Mouse (Mus musculus) small intestine, adult 2 months (tissue): ENCODE data around the gene Ankrd52. TPM values are rescaled to one million over a fixed set of nuclear protein-coding genes. Genes with fewer than 3 reads are reported as not detected.

ENCODE experiments used
- H3K27ac ChIP-seq: fragments of 200-500 bp; 2 replicates; pipeline ENCODE4 v1.5.1; 2012; ENCODE audit warnings: low read depth, low read length, control low read depth, inconsistent platforms; ENCODE audit not compliant: insufficient read depth
- H3K27me3 ChIP-seq: fragments of 200-500 bp; 2 replicates; pipeline ENCODE4 v1.6.1; 2012; ENCODE audit warnings: mild to moderate bottlenecking, moderate library complexity, low read length, inconsistent platforms; ENCODE audit not compliant: control insufficient read depth, insufficient read depth
- H3K36me3 ChIP-seq: fragments of 200-500 bp; 2 replicates; pipeline ENCODE4 v1.6.1; 2012; ENCODE audit warnings: mild to moderate bottlenecking, low read length, control low read depth, inconsistent platforms; ENCODE audit not compliant: control insufficient read depth, insufficient read depth
- H3K4me1 ChIP-seq: fragments of 200-500 bp; 2 replicates; pipeline ENCODE4 v1.6.1; 2012; ENCODE audit warnings: low read length, inconsistent platforms, mixed read lengths; ENCODE audit not compliant: control insufficient read depth, insufficient read depth, insufficient read length
- H3K4me3 ChIP-seq: fragments of 200-500 bp; 2 replicates; pipeline ENCODE4 v1.5.1; 2012; ENCODE audit warnings: low read depth, mild to moderate bottlenecking, control low read depth, inconsistent platforms, low read length, moderate library complexity
- CTCF ChIP-seq: fragments of 200-500 bp; IDR thresholded peaks from 2 replicates; pipeline ENCODE4 v1.5.1; 2012; ENCODE audit warnings: low read depth, mild to moderate bottlenecking, control low read depth, inconsistent platforms, low read length, moderate library complexity, mixed read lengths; ENCODE audit not compliant: insufficient replicate concordance, insufficient read length; ENCODE audit errors: extremely low read depth
- POLR2A ChIP-seq: fragments of 200-500 bp; IDR thresholded peaks from 2 replicates; pipeline ENCODE4 v1.6.1; 2012; ENCODE audit warnings: low read depth, mild to moderate bottlenecking, control low read depth, inconsistent platforms, low read length, moderate library complexity
- WGBS: fragments of 180-500 bp; shearing (Covaris S2); methylation state at CpG from one replicate; pipeline ENCODE4 v1.1.7; 2018; 5-methylcytosine and 5-hydroxymethylcytosine counted together
- polyA plus RNA-seq: library from polyadenylated mRNA; depleted of rRNA; stranded (reverse); fragments of >200 nt; gene quantifications from 2 replicates; pipeline ENCODE4 v1.2.3, GENCODE M21; 2012

The Ankrd52 gene
- polyA plus RNA-seq, 1 experiment, result 22.1 TPM

GRCm38 (mm10) chr10:128369218-128369543 is 7.7 kb upstream of the Ankrd52 start:
- H3K4me1 ChIP-seq, result peaks cover 12% of the 10 kb centered on the region
- peaks cover 6% of the 10 kb centered on the region for H3K36me3 ChIP-seq
- H3K4me3 ChIP-seq, result peak overlapping the region; percentile 85
- no peak for TF ChIP-seq POLR2A
- TF ChIP-seq CTCF, result no peak
- peak overlapping the region; percentile 96 for H3K27ac ChIP-seq
- H3K27me3 ChIP-seq, result no peaks in the 10 kb centered on the region
- 3% methylated on average over 9 of the region's 9 CpGs for WGBS

- Histone ChIP-seq H3K4me3 (no peak overlapping the region), H3K27ac (peak overlapping the region; percentile 96), H3K4me1 (peaks cover 12% of the 10 kb centered on the region), H3K36me3 (peaks cover 6% of the 10 kb centered on the region), H3K27me3 (no peaks in the 10 kb centered on the region)
- TF ChIP-seq CTCF (no peak), POLR2A (no peak)
- 48% methylated on average over 6 of the region's 6 CpGs for WGBS
Measured at GRCm38 (mm10) chr10:128369599-128369998, 7.3 kb upstream of the Ankrd52 start.

GRCm38 (mm10) chr10:128370021-128370420 is 6.9 kb upstream of the Ankrd52 start:
- 57% methylated on average over 6 of the region's 6 CpGs for WGBS
- Histone ChIP-seq H3K4me1 (peaks cover 12% of the 10 kb centered on the region), H3K4me3 (no peak overlapping the region), H3K36me3 (peaks cover 3% of the 10 kb centered on the region), H3K27ac (peak overlapping the region; percentile 73), H3K27me3 (no peaks in the 10 kb centered on the region)
- TF ChIP-seq POLR2A (no peak), CTCF (no peak)

GRCm38 (mm10) chr10:128370601-128371000 is 6.3 kb upstream of the Ankrd52 start:
- no peak overlapping the region for H3K4me3 ChIP-seq
- TF ChIP-seq POLR2A (no peak), CTCF (no peak)
- H3K4me1 ChIP-seq, result peaks cover 12% of the 10 kb centered on the region
- 25% methylated on average over 4 of the region's 4 CpGs for WGBS
- H3K27me3 ChIP-seq, result no peaks in the 10 kb centered on the region
- peak overlapping the region; percentile 73 for H3K27ac ChIP-seq
- H3K36me3 ChIP-seq, result no peaks in the 10 kb centered on the region

GRCm38 (mm10) chr10:128372142-128372541 is 4.8 kb upstream of the Ankrd52 start:
- no peak overlapping the region for H3K4me3 ChIP-seq
- no peaks in the 10 kb centered on the region for H3K27me3 ChIP-seq
- no peak overlapping the region for H3K27ac ChIP-seq
- WGBS, result 80% methylated on average over 5 of the region's 5 CpGs
- no peaks in the 10 kb centered on the region for H3K36me3 ChIP-seq
- TF ChIP-seq POLR2A, result no peak
- peak; percentile 33; the same call in 1 of the 2 replicates for TF ChIP-seq CTCF
- peaks cover 15% of the 10 kb centered on the region for H3K4me1 ChIP-seq

GRCm38 (mm10) chr10:128372989-128373748 is 3.7 kb upstream of the Ankrd52 start:
- TF ChIP-seq POLR2A (no peak), CTCF (no peak)
- H3K27me3 ChIP-seq, result no peaks in the 10 kb centered on the region
- no peak overlapping the region for H3K27ac ChIP-seq
- no peaks in the 10 kb centered on the region for H3K36me3 ChIP-seq
- 64% methylated on average over 6 of the region's 6 CpGs for WGBS
- H3K4me1 ChIP-seq, result peaks cover 18% of the 10 kb centered on the region
- no peak overlapping the region for H3K4me3 ChIP-seq

GRCm38 (mm10) chr10:128374393-128374792 is 2.5 kb upstream of the Ankrd52 start:
- H3K4me1 ChIP-seq, result peaks cover 18% of the 10 kb centered on the region; the same call in 1 of the 2 replicates
- 79% methylated on average over 6 of the region's 6 CpGs for WGBS
- no peak for TF ChIP-seq POLR2A
- peak; percentile 27; the same call in 1 of the 2 replicates for TF ChIP-seq CTCF
- no peaks in the 10 kb centered on the region for H3K27me3 ChIP-seq
- no peaks in the 10 kb centered on the region for H3K36me3 ChIP-seq
- H3K27ac ChIP-seq, result no peak overlapping the region
- no peak overlapping the region for H3K4me3 ChIP-seq
